23 mouse cellular contexts compared by ENCODE assay signal in genomic region chr7:78668003-78668635, GRCm38 (mm10).
DNase-seq lines count a peak whose midpoint lies in the region; ATAC-seq and TF ChIP-seq lines count a peak whose summit lies in the region.
"Had no signal": no experiment of that assay in that cellular context is flagged by ENCODE, and none has a peak within 500 bp of the region (broad histone marks: within the 10 kb centered on the region; RNA-seq: fewer than 3 reads in every experiment).

No protein-coding gene starts in this region.

- ATAC-seq in frontal cortex, adult (ENCODE audit: low TSS enrichment) = peak; percentile 91
- ATAC-seq in erythroblast, adult 5-6 weeks (replicated peaks; ENCODE audit: low FRiP score, poor library complexity, severe bottlenecking) = no peak
- ATAC-seq: forebrain, embryonic 14.5 days; inflammation-experienced regulatory T-cells, adult 6 months had no signal

- H3K4me3 ChIP-seq in cortical plate, adult 2 months (ENCODE audit: insufficient read depth, low read length) = no peak overlapping the region
- H3K4me3 ChIP-seq: embryonic facial prominence, embryonic 13.5 days; gastrocnemius, adult 2 months; heart, embryonic 12.5 days; hindbrain, embryonic 12.5 days; neural tube, embryonic 13.5 days had no signal

- no peak for TF ChIP-seq POLR2A in cortical plate, adult 2 months (IDR thresholded peaks at IDR 0.05; ENCODE audit: extremely low read depth, insufficient read depth, low read length)

- peaks cover 4% of the 10 kb centered on the region; the same call in 1 of the 2 replicates for H3K4me1 ChIP-seq in cortical plate, adult 2 months (ENCODE audit: control insufficient read depth, insufficient read depth, low read length)
- H3K4me1 ChIP-seq: embryonic facial prominence, embryonic 13.5 days; heart, embryonic 12.5 days; hindbrain, embryonic 12.5 days; neural tube, embryonic 13.5 days had no signal

- H3K27ac ChIP-seq in cortical plate, adult 2 months (ENCODE audit: insufficient read depth, low read length) = peak overlapping the region; percentile 65; the same call in 1 of the 2 replicates
- H3K27ac ChIP-seq: embryonic facial prominence, embryonic 13.5 days; gastrocnemius, adult 2 months; hindbrain, embryonic 12.5 days; neural tube, embryonic 13.5 days had no signal

- no peak for DNase-seq in frontal cortex, postnatal 10 days (ENCODE audit: low spot score in 2 of 2)
- DNase-seq in layer of hippocampus, adult 9-11 months = peak; percentile 16
- DNase-seq in layer of hippocampus, adult 11-12 months (ENCODE audit: low spot score) = no peak
- DNase-seq in 3134 (ENCODE audit: extremely low read depth, insufficient read length, low spot score) = peak; percentile 2
- DNase-seq in urinary bladder, postnatal 36 days (ENCODE audit: low spot score in 2 of 2) = no peak
- DNase-seq: adrenal gland, adult 8-10 months; cerebellum, adult 18-20 months; cerebellum, postnatal 14 days; gastrocnemius, adult 2 months; heart, postnatal 14 days; kidney, adult 2 months; kidney, postnatal 10 days; lung, postnatal 4 days; midbrain, embryonic 14.5 days had no signal

- no peak for TF ChIP-seq CTCF in cortical plate, adult 2 months (IDR thresholded peaks at IDR 0.05; ENCODE audit: extremely low read depth, insufficient read depth, low read length)

Comparison
In these comparisons a context has a peak if more than half of its experiments do, and no peak if none do; other contexts are left out.
1. DNase-seq: peak in layer of hippocampus, adult 9-11 months (single experiment) and 3134 (single experiment); none in frontal cortex, postnatal 10 days (0 of 2), layer of hippocampus, adult 11-12 months (single experiment) and urinary bladder, postnatal 36 days (0 of 2).